Mouse (Mus musculus) bone marrow macrophage, adult 2 months (primary cell): Measurements from ENCODE around the gene Nfib. TPM values are rescaled to one million over a fixed set of nuclear protein-coding genes. Genes with fewer than 3 reads are reported as not detected.

ENCODE experiments used
- H3K27ac ChIP-seq: 2 replicates; pipeline ENCODE4 v1.5.1; 2012; ENCODE audit warnings: low read depth, low read length; ENCODE audit not compliant: insufficient read depth
- H3K4me1 ChIP-seq: 2 replicates; pipeline ENCODE4 v1.6.1; 2012; ENCODE audit warnings: low read length; ENCODE audit not compliant: control insufficient read depth, insufficient read depth
- H3K4me3 ChIP-seq: 2 replicates; pipeline ENCODE4 v1.5.1; 2012; ENCODE audit warnings: mild to moderate bottlenecking, low read length, moderate library complexity; ENCODE audit not compliant: insufficient read depth
- CTCF ChIP-seq: IDR thresholded peaks from 2 replicates; pipeline ENCODE4 v1.5.1; 2012; ENCODE audit warnings: low read depth, mild to moderate bottlenecking, low read length, moderate library complexity
- POLR2A ChIP-seq: IDR thresholded peaks from 2 replicates; pipeline ENCODE4 v1.6.1; 2012; ENCODE audit warnings: mild to moderate bottlenecking, low read depth, low read length, borderline replicate concordance
- polyA plus RNA-seq: library from polyadenylated mRNA; stranded (reverse); fragments of >200 nt; gene quantifications from 2 replicates; pipeline ENCODE4 v1.2.4, GENCODE M21; 2012; ENCODE audit not compliant: missing spikeins, insufficient read depth, insufficient read length

The Nfib gene
- polyA plus RNA-seq, 1 experiment = 0.56 TPM

GRCm38 (mm10) chr4:82324977-82325376, 380.6 kb downstream of the Nfib start:
- Histone ChIP-seq H3K27ac (no peak overlapping the region), H3K4me1 (no peaks in the 10 kb centered on the region)
- TF ChIP-seq POLR2A = no peak
- TF ChIP-seq CTCF = no peak

GRCm38 (mm10) chr4:82321008-82321407, 384.5 kb downstream of the Nfib start:
- H3K27ac ChIP-seq = no peak overlapping the region
- no peak for TF ChIP-seq POLR2A
- TF ChIP-seq CTCF = no peak
- H3K4me1 ChIP-seq = no peaks in the 10 kb centered on the region
- no peak overlapping the region for H3K4me3 ChIP-seq

More at GRCm38 (mm10) chr4:82324977-82325376, 380.6 kb downstream of the Nfib start:
- H3K4me3 ChIP-seq = no peak overlapping the region

GRCm38 (mm10) chr4:82319388-82319787, 386.2 kb downstream of the Nfib start:
- Histone ChIP-seq H3K4me1 (no peaks in the 10 kb centered on the region), H3K4me3 (no peak overlapping the region), H3K27ac (no peak overlapping the region)
- TF ChIP-seq CTCF (no peak), POLR2A (no peak)

GRCm38 (mm10) chr4:82316168-82316567, 389.4 kb downstream of the Nfib start:
- no peak for TF ChIP-seq POLR2A
- no peak for TF ChIP-seq CTCF
- Histone ChIP-seq H3K4me1 (no peaks in the 10 kb centered on the region), H3K4me3 (no peak overlapping the region), H3K27ac (no peak overlapping the region)

GRCm38 (mm10) chr4:82315710-82316109, 389.8 kb downstream of the Nfib start:
- Histone ChIP-seq H3K27ac (no peak overlapping the region), H3K4me3 (no peak overlapping the region), H3K4me1 (no peaks in the 10 kb centered on the region)
- no peak for TF ChIP-seq POLR2A

- Histone ChIP-seq H3K4me1 (no peaks in the 10 kb centered on the region), H3K27ac (no peak overlapping the region), H3K4me3 (no peak overlapping the region)
- TF ChIP-seq POLR2A (no peak), CTCF (no peak)
Observed at GRCm38 (mm10) chr4:82310924-82311734, 394.4 kb downstream of the Nfib start.

GRCm38 (mm10) chr4:82306045-82306444, 399.5 kb downstream of the Nfib start:
- TF ChIP-seq POLR2A (no peak), CTCF (no peak)

GRCm38 (mm10) chr4:82304148-82304871, 401.2 kb downstream of the Nfib start:
- no peak for TF ChIP-seq CTCF
- TF ChIP-seq POLR2A = no peak
- no peak overlapping the region for H3K4me3 ChIP-seq
- H3K4me1 ChIP-seq = no peaks in the 10 kb centered on the region
- no peak overlapping the region for H3K27ac ChIP-seq

More at GRCm38 (mm10) chr4:82306045-82306444, 399.5 kb downstream of the Nfib start:
- Histone ChIP-seq H3K4me1 (no peaks in the 10 kb centered on the region), H3K27ac (no peak overlapping the region), H3K4me3 (no peak overlapping the region)

- Histone ChIP-seq H3K4me3 (no peak overlapping the region), H3K27ac (no peak overlapping the region), H3K4me1 (no peaks in the 10 kb centered on the region)
- TF ChIP-seq POLR2A = no peak
- TF ChIP-seq CTCF = no peak
Observed at GRCm38 (mm10) chr4:82303362-82303900, 402.1 kb downstream of the Nfib start.

GRCm38 (mm10) chr4:82302901-82303300, 402.6 kb downstream of the Nfib start:
- Histone ChIP-seq H3K27ac (no peak overlapping the region), H3K4me3 (no peak overlapping the region), H3K4me1 (no peaks in the 10 kb centered on the region)
- TF ChIP-seq POLR2A (no peak), CTCF (no peak)
